Mouse (Mus musculus) lung, adult 2 months (tissue): ENCODE data around the gene Gm28035.

ENCODE experiments used
- CTCF ChIP-seq: fragments of 200-500 bp; IDR thresholded peaks from 2 replicates; pipeline ENCODE4 v1.5.1; 2011; ENCODE audit warnings: mild to moderate bottlenecking, low read length, control low read depth; ENCODE audit not compliant: insufficient read depth
- POLR2A ChIP-seq: fragments of 200-500 bp; IDR thresholded peaks from 2 replicates; pipeline ENCODE4 v1.6.1; 2011; ENCODE audit warnings: low read depth, mild to moderate bottlenecking, control low read depth, low read length, borderline replicate concordance; ENCODE audit errors: extremely low read depth

DNA sequence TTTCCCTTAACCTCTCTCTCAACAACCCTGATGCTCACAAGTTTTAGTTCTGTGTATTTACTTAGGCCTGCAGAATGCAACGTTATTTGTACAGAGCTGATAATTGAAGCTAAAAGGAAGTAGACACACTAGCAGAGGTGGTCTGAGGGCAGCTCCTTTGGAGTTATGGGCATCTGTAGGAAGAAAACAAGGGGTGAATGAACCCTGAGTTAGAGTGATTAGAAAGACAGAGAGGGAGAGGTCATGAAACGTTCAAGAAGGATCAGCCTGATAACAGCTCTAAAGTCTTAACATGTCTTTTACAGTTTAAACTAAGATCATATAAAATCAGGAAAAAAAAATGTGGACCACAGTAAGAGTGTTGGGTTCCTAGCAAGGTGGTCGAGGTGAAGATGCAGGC lies 69.0 kb downstream of the Gm28035 start:
- TF ChIP-seq POLR2A (no peak), CTCF (no peak)
